Mouse (Mus musculus) forebrain, embryonic 14.5 days (tissue): ENCODE measurements around the gene Tex264. TPM values are rescaled to one million over a fixed set of nuclear protein-coding genes. Genes with fewer than 3 reads are reported as not detected.
A peak's percentile ranks its signal among the peaks of the same experiment; 100 is the strongest.

Source experiments
- ATAC-seq: fragments of 200-750 bp; cut with Nextera tagmentation; 2 replicates; pipeline ENCODE4 v1.8.0; 2017; ENCODE audit warnings: mild to moderate bottlenecking, moderate library complexity
- DNase-seq: peaks from one replicate; pipeline ENCODE4 v3.0.0-alpha.2; 2015; ENCODE audit warnings: low spot score
- H3K27ac ChIP-seq: fragments of 300-500 bp; sonication (generic); 2 replicates; pipeline ENCODE4 v1.5.1; 2014; ENCODE audit warnings: low read depth, mild to moderate bottlenecking, control low read depth, low read length, moderate library complexity
- H3K27me3 ChIP-seq: fragments of 300-500 bp; sonication (generic); replicated peaks from 2 replicates; pipeline ENCODE4 v1.6.1; 2014; ENCODE audit warnings: low read length, control low read depth, mixed read lengths; ENCODE audit not compliant: control insufficient read depth, insufficient read depth
- H3K36me3 ChIP-seq: fragments of 300-500 bp; sonication (generic); 2 replicates; pipeline ENCODE4 v1.6.1; 2014; ENCODE audit warnings: low read length, control low read depth; ENCODE audit not compliant: control insufficient read depth, insufficient read depth
- H3K4me1 ChIP-seq: fragments of 300-500 bp; sonication (generic); 2 replicates; pipeline ENCODE4 v1.6.1; 2014; ENCODE audit warnings: antibody characterized with exemption, low read length, control low read depth; ENCODE audit not compliant: control insufficient read depth, insufficient read depth
- H3K4me2 ChIP-seq: fragments of 300-500 bp; sonication (generic); 2 replicates; pipeline ENCODE4 v1.6.1; 2014; ENCODE audit warnings: mild to moderate bottlenecking, control low read depth, low read length
- H3K4me3 ChIP-seq: fragments of 300-500 bp; sonication (generic); 2 replicates; pipeline ENCODE4 v1.5.1; 2014; ENCODE audit warnings: low read depth, low read length, control low read depth
- H3K9ac ChIP-seq: fragments of 300-500 bp; sonication (generic); 2 replicates; pipeline ENCODE4 v1.6.1; 2014; ENCODE audit warnings: mild to moderate bottlenecking, low read length, control low read depth, moderate library complexity
- H3K9me3 ChIP-seq: fragments of 300-500 bp; sonication (generic); replicated peaks from 2 replicates; pipeline ENCODE4 v1.6.1; 2016; ENCODE audit warnings: low read length, control low read depth, mixed read lengths; ENCODE audit not compliant: control insufficient read depth
- WGBS: fragments of 180-500 bp; shearing (Covaris S2); extraction: QIAGEN DNeasy Blood & Tissue Kit; methylation state at CpG from one replicate; pipeline ENCODE4 v1.1.7; 2014; 5-methylcytosine and 5-hydroxymethylcytosine counted together
- polyA plus RNA-seq: library from polyadenylated mRNA; unstranded; fragments of >200 nt; fragmentation: Nextera tagmentation; extraction: Ambion mirVana; gene quantifications from 2 replicates; pipeline ENCODE4 v1.2.1, GENCODE M21; 2014

The Tex264 gene
- polyA plus RNA-seq, 1 experiment from 2014 or later = 41.3 TPM

DNA sequence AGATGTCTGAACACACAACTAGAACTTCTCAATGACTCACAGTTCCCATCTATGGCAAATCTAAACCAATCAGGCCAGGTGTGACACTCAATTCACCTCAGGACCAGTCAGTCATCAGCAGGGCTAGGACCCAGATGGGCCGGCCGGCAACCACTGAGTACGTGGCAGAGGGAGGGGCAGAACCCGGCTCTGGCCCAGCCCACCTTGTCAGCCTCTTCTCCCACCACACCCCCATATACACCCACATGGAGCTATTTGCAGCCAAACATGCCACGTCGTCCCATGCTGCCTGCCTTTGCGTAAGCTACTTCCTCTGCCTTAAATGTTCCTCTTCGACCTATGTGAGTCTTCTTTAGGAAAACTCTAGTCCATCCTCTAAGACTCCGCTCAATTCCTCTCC is 9.8 kb downstream of the Tex264 start:
- no peaks in the 10 kb centered on the region for H3K9me3 ChIP-seq
- H3K9ac ChIP-seq = no peak overlapping the region
- H3K4me3 ChIP-seq = no peak overlapping the region
- H3K27ac ChIP-seq = no peak overlapping the region
- H3K4me1 ChIP-seq = no peaks in the 10 kb centered on the region
- DNase-seq (no peak), ATAC-seq (peak; percentile 57; the same call in 1 of the 2 replicates)
- H3K36me3 ChIP-seq = peaks cover 23% of the 10 kb centered on the region
- WGBS = 79% methylated on average over 9 of the region's 9 CpGs
- no peak overlapping the region for H3K4me2 ChIP-seq
- H3K27me3 ChIP-seq = no peaks in the 10 kb centered on the region

DNA sequence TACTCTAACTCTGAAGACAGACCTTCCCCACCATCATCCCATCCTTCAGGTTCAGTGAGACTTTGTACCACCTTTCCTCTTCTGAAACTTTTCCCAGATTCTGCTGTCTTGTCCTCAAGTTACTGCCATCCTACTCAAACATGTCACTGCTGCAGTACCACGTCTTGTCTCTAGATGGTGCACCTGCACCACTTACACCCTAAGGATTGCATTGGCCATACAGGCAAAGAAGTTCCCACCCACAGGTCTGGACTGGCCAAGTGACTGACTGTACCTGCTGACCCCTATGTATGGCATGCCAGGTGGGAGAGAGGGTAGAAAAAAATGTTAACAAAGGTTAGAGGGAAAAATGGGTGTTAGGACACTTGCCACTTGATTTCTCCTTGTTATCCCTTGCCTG is 10.2 kb downstream of the Tex264 start:
- peak; percentile 80 for ATAC-seq
- H3K4me3 ChIP-seq = no peak overlapping the region
- H3K9me3 ChIP-seq = no peaks in the 10 kb centered on the region
- no peaks in the 10 kb centered on the region for H3K27me3 ChIP-seq
- no peaks in the 10 kb centered on the region for H3K4me1 ChIP-seq
- peak; percentile 86 for DNase-seq
- 0% methylated on average over 1 of the region's 1 CpGs for WGBS
- H3K4me2 ChIP-seq = no peak overlapping the region
- no peak overlapping the region for H3K27ac ChIP-seq
- peaks cover 24% of the 10 kb centered on the region for H3K36me3 ChIP-seq
- H3K9ac ChIP-seq = no peak overlapping the region

DNA sequence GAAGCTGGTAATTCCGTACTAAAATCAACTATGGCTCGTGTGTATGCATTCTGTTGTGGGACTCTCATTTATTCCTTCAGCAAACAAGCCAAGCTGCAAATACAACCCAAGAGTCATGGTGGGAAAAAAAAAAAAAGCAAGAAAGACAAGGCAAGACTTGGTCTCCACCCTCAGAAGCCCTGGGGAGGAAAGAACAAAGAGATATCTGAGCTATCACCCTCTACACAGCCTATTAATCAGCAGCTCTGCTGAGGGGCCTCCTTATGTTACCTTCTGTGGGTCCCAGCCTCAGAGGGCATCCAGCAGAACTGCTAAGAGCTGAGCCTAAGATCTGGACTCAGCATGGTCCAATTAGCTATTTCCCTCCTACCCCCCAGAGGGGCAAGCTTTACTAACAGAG is 11.9 kb downstream of the Tex264 start:
- 79% methylated on average over 2 of the region's 2 CpGs for WGBS
- Histone ChIP-seq H3K4me2 (no peak overlapping the region), H3K4me1 (no peaks in the 10 kb centered on the region), H3K27me3 (no peaks in the 10 kb centered on the region), H3K27ac (no peak overlapping the region), H3K9ac (no peak overlapping the region), H3K4me3 (no peak overlapping the region), H3K36me3 (peaks cover 31% of the 10 kb centered on the region), H3K9me3 (no peaks in the 10 kb centered on the region)
- ATAC-seq = no peak
- no peak for DNase-seq

DNA sequence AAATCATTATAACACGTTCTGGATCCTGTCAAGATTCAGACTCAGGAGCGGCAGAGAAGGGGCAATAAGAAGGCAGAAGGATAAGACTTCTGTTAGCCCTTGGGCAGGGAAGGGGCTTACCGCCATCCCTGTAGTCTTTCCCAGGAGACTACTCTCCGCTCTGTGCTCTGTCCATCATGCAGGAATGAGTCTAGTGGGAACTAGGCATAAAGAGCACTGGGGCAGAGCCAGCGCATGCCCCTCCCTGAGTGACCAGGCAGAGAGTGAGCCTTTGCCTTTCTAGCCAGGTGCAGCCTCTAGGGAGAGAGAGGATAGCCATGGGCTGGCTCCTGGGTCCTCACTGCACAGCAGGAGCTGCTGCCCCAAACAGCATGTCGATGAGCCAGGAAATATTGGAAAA is 20.9 kb downstream of the Tex264 start:
- Histone ChIP-seq H3K9ac (no peak overlapping the region; the same call in 1 of the 2 replicates), H3K4me2 (no peak overlapping the region), H3K4me3 (no peak overlapping the region), H3K36me3 (peaks cover 26% of the 10 kb centered on the region), H3K27me3 (no peaks in the 10 kb centered on the region), H3K27ac (peak overlapping the region; percentile 82), H3K4me1 (peaks cover 12% of the 10 kb centered on the region; the same call in 1 of the 2 replicates), H3K9me3 (no peaks in the 10 kb centered on the region)
- peak; percentile 37; the same call in 1 of the 2 replicates for ATAC-seq
- WGBS = 75% methylated on average over 6 of the region's 6 CpGs
- no peak for DNase-seq

DNA sequence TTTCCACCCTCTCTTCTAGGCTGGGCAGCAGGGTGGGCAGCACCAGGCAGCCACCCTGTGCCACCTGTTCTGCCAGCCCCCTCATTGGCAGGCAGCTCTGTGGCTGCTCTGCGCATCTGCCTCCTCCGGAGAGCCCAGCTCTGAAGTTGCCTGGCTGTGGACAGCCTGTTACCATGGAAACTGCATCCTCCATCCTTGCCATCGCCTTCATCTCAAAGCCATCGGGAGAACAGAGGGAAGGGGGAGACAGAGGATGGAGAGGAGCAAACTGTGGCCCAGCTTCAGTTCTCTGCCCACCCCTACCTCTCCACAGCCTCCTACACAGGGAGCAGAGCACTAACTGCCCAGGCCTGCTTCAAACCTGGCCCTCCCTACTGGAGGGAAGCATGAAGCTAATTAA is 21.3 kb downstream of the Tex264 start:
- ATAC-seq = peak; percentile 93
- H3K4me3 ChIP-seq = no peak overlapping the region

DNA sequence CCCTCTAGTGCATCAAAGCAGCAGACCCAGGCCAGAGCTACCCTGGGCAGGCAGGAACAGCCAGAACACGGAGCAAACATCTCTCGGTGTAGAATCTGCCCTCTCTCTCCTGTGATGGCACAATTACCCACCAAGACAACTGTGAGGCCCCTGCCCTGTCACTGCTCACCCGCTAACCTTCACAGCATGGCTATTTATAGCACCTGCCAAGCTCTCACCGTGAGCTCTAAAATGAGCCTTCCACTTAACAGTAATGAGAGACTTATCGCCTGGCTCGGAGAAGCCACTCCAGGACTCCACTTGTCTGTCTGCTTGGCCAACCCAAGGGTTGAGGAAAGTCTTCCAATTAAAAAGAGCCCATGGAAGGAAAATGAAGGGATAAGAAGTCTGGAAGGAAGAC is 22.5 kb downstream of the Tex264 start:
- no peaks in the 10 kb centered on the region for H3K27me3 ChIP-seq
- H3K9me3 ChIP-seq = no peaks in the 10 kb centered on the region
- H3K9ac ChIP-seq = no peak overlapping the region
- H3K4me1 ChIP-seq = peaks cover 12% of the 10 kb centered on the region; the same call in 1 of the 2 replicates
- DNase-seq (no peak), ATAC-seq (no peak)
- 79% methylated on average over 6 of the region's 6 CpGs for WGBS
- H3K4me3 ChIP-seq = no peak overlapping the region
- H3K36me3 ChIP-seq = peaks cover 37% of the 10 kb centered on the region
- H3K4me2 ChIP-seq = no peak overlapping the region
- H3K27ac ChIP-seq = no peak overlapping the region

More for the DNA sequence above, 21.3 kb downstream of the Tex264 start:
- WGBS = 23% methylated on average over 4 of the region's 4 CpGs
- Histone ChIP-seq H3K36me3 (peaks cover 26% of the 10 kb centered on the region), H3K4me1 (peaks cover 12% of the 10 kb centered on the region; the same call in 1 of the 2 replicates), H3K27ac (peak overlapping the region; percentile 82), H3K27me3 (no peaks in the 10 kb centered on the region), H3K4me2 (no peak overlapping the region), H3K9ac (no peak overlapping the region; the same call in 1 of the 2 replicates), H3K9me3 (no peaks in the 10 kb centered on the region)
- DNase-seq = peak; percentile 83

DNA sequence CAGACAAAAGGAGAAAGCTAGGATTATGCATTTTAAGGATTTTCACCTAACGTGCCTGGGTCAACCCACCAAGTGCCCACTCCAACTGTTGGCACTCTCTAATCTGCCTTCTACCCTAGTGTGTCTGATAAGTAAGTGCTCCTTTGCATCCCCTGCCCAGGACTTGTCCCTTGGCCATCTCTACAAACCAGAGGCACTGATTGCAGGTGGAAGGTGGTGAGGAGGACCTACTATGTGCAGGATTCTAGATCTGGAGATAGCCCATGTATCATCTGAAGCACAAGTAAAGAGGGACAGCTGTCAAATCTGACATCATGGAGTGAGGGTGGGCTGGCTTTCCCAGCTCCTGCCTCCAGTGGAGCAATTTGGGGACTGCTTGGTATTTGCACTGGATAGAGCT is 25.8 kb downstream of the Tex264 start:
- H3K27ac ChIP-seq = no peak overlapping the region
- ATAC-seq (no peak), DNase-seq (no peak)
- peaks cover 38% of the 10 kb centered on the region for H3K36me3 ChIP-seq
- H3K27me3 ChIP-seq = 0 out of 2 replicates have a peak, but pooled peaks cover 8% of the 10 kb centered on the region
- H3K9ac ChIP-seq = no peak overlapping the region
- WGBS = 82% methylated on average over 1 of the region's 1 CpGs
- H3K4me1 ChIP-seq = peaks cover 10% of the 10 kb centered on the region; the same call in 1 of the 2 replicates
- no peaks in the 10 kb centered on the region for H3K9me3 ChIP-seq
- no peak overlapping the region for H3K4me2 ChIP-seq
- no peak overlapping the region for H3K4me3 ChIP-seq

DNA sequence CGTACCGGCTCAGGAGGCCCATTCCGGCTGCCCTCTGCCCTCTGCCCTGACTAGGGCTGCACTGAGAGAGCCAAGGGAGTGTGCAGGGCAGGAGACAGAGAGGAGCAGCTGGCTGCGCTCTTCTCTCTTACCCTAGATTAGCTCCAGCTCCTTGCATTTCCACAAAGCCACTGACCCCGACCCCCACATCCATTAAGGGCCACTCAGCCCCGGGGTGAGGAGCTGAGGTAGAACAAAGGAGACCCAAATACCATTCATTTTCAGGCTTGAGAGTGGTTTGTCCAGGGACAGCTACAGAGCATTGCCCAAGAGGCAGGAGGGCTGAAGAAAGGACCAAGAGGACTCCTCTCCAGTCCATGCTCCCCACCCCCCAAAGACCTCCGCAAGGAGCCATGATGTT is 26.3 kb downstream of the Tex264 start:
- Histone ChIP-seq H3K27me3 (0 out of 2 replicates have a peak, but pooled peaks cover 10% of the 10 kb centered on the region), H3K9me3 (no peaks in the 10 kb centered on the region), H3K4me2 (no peak overlapping the region), H3K4me3 (no peak overlapping the region), H3K4me1 (peaks cover 5% of the 10 kb centered on the region; the same call in 1 of the 2 replicates), H3K27ac (no peak overlapping the region), H3K36me3 (peaks cover 38% of the 10 kb centered on the region), H3K9ac (no peak overlapping the region)
- DNase-seq = no peak
- ATAC-seq = no peak
- 27% methylated on average over 7 of the region's 7 CpGs for WGBS

DNA sequence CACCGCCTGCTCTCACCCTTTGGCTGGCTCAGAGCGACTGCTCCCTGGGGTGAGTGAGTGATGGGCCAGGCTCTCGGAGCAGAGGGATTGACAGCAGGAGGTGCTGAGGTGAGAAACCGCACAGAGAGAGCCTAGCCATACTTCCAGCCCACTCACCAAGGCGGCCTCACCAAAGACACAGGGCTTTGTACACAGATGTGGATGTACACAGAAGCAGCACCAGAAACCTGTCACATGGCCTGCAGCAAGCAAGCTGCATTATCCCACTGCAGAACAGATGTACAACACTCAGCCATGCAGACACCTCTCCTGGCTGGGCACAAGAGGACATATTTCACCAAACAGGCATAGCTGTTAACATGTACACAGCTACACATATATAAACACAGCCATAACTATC is 28.1 kb downstream of the Tex264 start:
- no peaks in the 10 kb centered on the region for H3K9me3 ChIP-seq
- H3K27me3 ChIP-seq = 0 out of 2 replicates have a peak, but pooled peaks cover 10% of the 10 kb centered on the region
- no peak overlapping the region for H3K9ac ChIP-seq
- peak overlapping the region; percentile 44; the same call in 1 of the 2 replicates for H3K27ac ChIP-seq
- no peak for DNase-seq
- no peak overlapping the region for H3K4me2 ChIP-seq
- 45% methylated on average over 5 of the region's 5 CpGs for WGBS
- no peak for ATAC-seq
- no peaks in the 10 kb centered on the region for H3K4me1 ChIP-seq
- peaks cover 37% of the 10 kb centered on the region for H3K36me3 ChIP-seq
- no peak overlapping the region for H3K4me3 ChIP-seq
